Mouse (Mus musculus): ENCODE measurements around the gene Tab1. TPM values are rescaled to one million over a fixed set of nuclear protein-coding genes. Genes with fewer than 3 reads are reported as not detected.

Gene Tab1
- total and polyA plus RNA-seq, 3 experiments: 11.6 to 17.7 (median 12.0) TPM

DNA sequence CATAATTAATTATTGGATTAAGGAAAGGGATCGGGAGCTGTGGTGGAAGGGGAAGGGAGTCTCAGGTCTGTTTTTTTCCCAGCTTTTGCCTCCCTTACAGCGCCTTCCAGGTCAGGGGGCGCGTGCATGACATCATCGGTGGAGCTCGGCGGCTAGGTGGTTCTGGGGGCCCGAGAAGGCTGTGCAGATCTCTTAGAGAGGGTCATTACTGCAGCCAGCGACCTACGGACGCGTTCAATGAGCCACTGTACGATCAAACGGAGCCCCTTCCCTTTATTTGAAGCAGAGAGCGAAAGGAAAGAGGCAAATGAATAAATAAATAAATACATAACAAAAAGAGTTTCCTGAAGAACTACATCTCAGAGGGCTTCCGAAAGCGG, 42.2 kb upstream of the Tab1 start:
- no peaks in the 10 kb centered on the region for H3K36me3 ChIP-seq (replicated peaks in 1 of 2; ENCODE audit: control insufficient read depth in 1 of 2, insufficient read depth in 1 of 2, low read length in 1 of 2)
- H3K4me2 ChIP-seq (ENCODE audit: insufficient read depth, low read depth, poor library complexity, severe bottlenecking): peak overlapping the region; percentile 85
- peaks cover 0 to 10% of the 10 kb centered on the region in 2 experiments; a peak in 2 of 4 replicates for H3K4me1 ChIP-seq (ENCODE audit: control insufficient read depth in 1 of 2, insufficient read depth in 2 of 2)
- dilution Hi-C loops (cut with MboI; ENCODE audit: extremely low pct_ligation_motif_present, extremely low pct_unique_long_range_greater_than_20kb, low sequenced_read_pairs) (no loop called here), in situ Hi-C loops (cut with MboI; ENCODE audit: low pct_ligation_motif_present, low pct_unique_long_range_greater_than_20kb, low sequenced_read_pairs) (loop anchor here (10.0 kb wide), 2 partner anchors 134 to 346 kb away; partner anchors contain the start of gene Sun2)
- DNase-seq (ENCODE audit: extremely low read depth): no peak
- peak overlapping the region; percentile 61 for H3K9ac ChIP-seq (ENCODE audit: insufficient read depth, low read depth)
- peaks cover 7% of the 10 kb centered on the region for H3K9me3 ChIP-seq (replicated peaks; ENCODE audit: low read length)
- peak overlapping the region; percentile 57 to 85 (median 69) for H3K4me3 ChIP-seq (replicated peaks in 1 of 3; ENCODE audit: low read depth in 2 of 3, low read length in 2 of 3, poor library complexity in 1 of 3)
- no peak overlapping the region for H3K27ac ChIP-seq (ENCODE audit: insufficient read depth, low read depth)
- H3K27me3 ChIP-seq (replicated peaks): peaks cover 24% of the 10 kb centered on the region
- no peak for TF ChIP-seq NELFE (IDR thresholded peaks at IDR 0.05; ENCODE audit: low read depth, low read length)
- no peak for TF ChIP-seq RCOR1 (conservative IDR thresholded peaks at IDR 0.05; ENCODE audit: low read depth, low read length)
- TF ChIP-seq PAX5 (IDR thresholded peaks at IDR 0.05; ENCODE audit: low read length): no peak
- no peak for TF ChIP-seq SIN3A (IDR thresholded peaks at IDR 0.05; ENCODE audit: low read length)
- no peak for TF ChIP-seq MAZ (IDR thresholded peaks at IDR 0.05; ENCODE audit: low read depth, low read length)
- TF ChIP-seq USF1 (IDR thresholded peaks at IDR 0.05; ENCODE audit: low read depth, low read length): no peak
- H3K79me2 ChIP-seq (replicated peaks; ENCODE audit: control insufficient read depth, extremely low read depth, insufficient read depth, poor library complexity, severe bottlenecking): no peaks in the 10 kb centered on the region

DNA sequence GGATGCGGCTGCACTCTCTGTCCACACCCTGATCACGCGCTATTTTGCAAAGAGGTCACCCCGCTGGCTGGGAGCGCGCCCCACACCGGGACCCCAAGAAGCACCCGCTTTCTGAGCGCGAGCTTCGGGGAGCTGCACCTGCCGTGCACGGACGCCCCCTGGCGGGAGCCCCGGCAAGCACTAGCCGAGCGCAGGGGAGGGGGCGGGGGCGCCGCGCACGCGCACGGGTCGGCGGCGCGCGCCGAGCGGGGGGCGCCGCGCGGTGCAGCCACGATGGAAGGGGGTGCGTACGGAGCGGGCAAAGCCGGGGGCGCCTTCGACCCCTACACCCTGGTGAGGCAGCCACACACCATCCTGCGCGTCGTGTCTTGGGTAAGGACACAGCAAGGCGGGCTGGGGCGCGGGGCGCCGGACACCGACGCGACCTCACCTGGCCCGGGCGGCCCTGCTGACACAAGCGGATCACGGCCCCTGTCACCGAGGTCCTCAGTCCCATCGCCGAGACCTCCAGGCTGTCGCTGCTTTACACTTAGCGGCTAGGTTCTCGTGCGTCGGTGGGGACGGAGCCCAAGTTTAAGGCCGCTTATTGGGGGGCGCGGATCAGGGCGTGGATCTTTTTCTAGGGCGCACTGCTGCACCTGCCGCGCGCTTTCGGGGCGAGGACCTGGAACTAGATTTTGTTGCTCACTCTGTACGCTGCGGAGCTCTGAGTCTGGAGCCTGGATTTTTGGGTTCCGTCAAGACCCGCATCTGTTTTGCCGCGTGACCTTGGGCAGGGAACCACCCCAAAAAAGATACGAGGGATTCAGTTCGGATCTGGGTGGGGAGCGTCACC, 41.6 kb upstream of the Tab1 start, which contains the start of the genes Syngr1 and Rpl3:
Gene Syngr1, plus strand, starts transcription at position 214 of the 835 bp plus-strand sequence.
Gene Rpl3, minus strand, starts transcription at position 748 of the 835 bp plus-strand sequence.
- no peaks in the 10 kb centered on the region for H3K36me3 ChIP-seq (replicated peaks in 1 of 2; ENCODE audit: control insufficient read depth in 1 of 2, insufficient read depth in 1 of 2, low read length in 1 of 2)
- no peaks in the 10 kb centered on the region for H3K79me2 ChIP-seq (replicated peaks; ENCODE audit: control insufficient read depth, extremely low read depth, insufficient read depth, poor library complexity, severe bottlenecking)
- H3K27me3 ChIP-seq (replicated peaks): peaks cover 24% of the 10 kb centered on the region
- no peak within 1 kb of the TSS for H3K27ac ChIP-seq (ENCODE audit: insufficient read depth, low read depth)
- peaks cover 0 to 16% of the 10 kb centered on the region in 2 experiments; a peak in 2 of 4 replicates for H3K4me1 ChIP-seq (ENCODE audit: control insufficient read depth in 1 of 2, insufficient read depth in 2 of 2)
- H3K9ac ChIP-seq (ENCODE audit: insufficient read depth, low read depth): peak within 1 kb of the TSS; percentile 61
- peak within 1 kb of the TSS; percentile 85 for H3K4me2 ChIP-seq (ENCODE audit: insufficient read depth, low read depth, poor library complexity, severe bottlenecking)
- H3K4me3 ChIP-seq (replicated peaks in 1 of 3; ENCODE audit: low read depth in 2 of 3, low read length in 2 of 3, poor library complexity in 1 of 3): peak within 1 kb of the TSS; percentile 57 to 85 (median 69)
- in situ Hi-C loops (cut with MboI; ENCODE audit: low pct_ligation_motif_present, low pct_unique_long_range_greater_than_20kb, low sequenced_read_pairs): loop anchor here (10.0 kb wide), 2 partner anchors 133 to 347 kb away; partner anchors contain the start of gene Sun2
- dilution Hi-C loops (cut with MboI; ENCODE audit: extremely low pct_ligation_motif_present, extremely low pct_unique_long_range_greater_than_20kb, low sequenced_read_pairs): no loop called here
- H3K9me3 ChIP-seq (replicated peaks; ENCODE audit: low read length): peaks cover 6% of the 10 kb centered on the region
- peak; percentile 43 for DNase-seq (ENCODE audit: extremely low read depth)
- TF ChIP-seq ZKSCAN1 (IDR thresholded peaks at IDR 0.05; ENCODE audit: borderline replicate concordance, low read depth, low read length) (no peak), POLR2A (IDR thresholded peaks at IDR 0.05; ENCODE audit: low read depth, low read length) (peak; percentile 35; the same call in 1 of the 2 replicates), JUN (IDR thresholded peaks at IDR 0.05; ENCODE audit: insufficient read depth, low read depth, low read length) (no peak), RCOR1 (conservative IDR thresholded peaks at IDR 0.05; ENCODE audit: low read depth, low read length) (no peak), ZNF384 (IDR thresholded peaks at IDR 0.05; ENCODE audit: low read depth, low read length) (no peak), IRF4 (IDR thresholded peaks at IDR 0.05; ENCODE audit: low read depth, low read length) (peak; percentile 24; the same call in 1 of the 2 replicates), MEF2A (IDR thresholded peaks at IDR 0.05; ENCODE audit: borderline replicate concordance, low read depth, low read length) (peak; percentile 44; the same call in 1 of the 2 replicates), TBP (conservative IDR thresholded peaks at IDR 0.05; ENCODE audit: low read depth, low read length) (no peak), CHD1 (IDR thresholded peaks at IDR 0.05; ENCODE audit: low read depth, low read length) (no peak), SIN3A (IDR thresholded peaks at IDR 0.05; ENCODE audit: low read length) (no peak), USF2 (conservative IDR thresholded peaks at IDR 0.05; ENCODE audit: low read depth, low read length) (no peak), POLR2AphosphoS2 (IDR thresholded peaks at IDR 0.05; ENCODE audit: low read depth, low read length) (no peak), ETS1 (conservative IDR thresholded peaks at IDR 0.05; ENCODE audit: low read depth, low read length) (no peak), NELFE (IDR thresholded peaks at IDR 0.05; ENCODE audit: low read depth, low read length) (peak; percentile 52; the same call in 1 of the 2 replicates), EP300 (IDR thresholded peaks at IDR 0.05; ENCODE audit: low read length) (no peak), RAD21 (IDR thresholded peaks at IDR 0.05; ENCODE audit: low read depth, low read length) (peak; percentile 28), GABPA (IDR thresholded peaks at IDR 0.05; ENCODE audit: insufficient replicate concordance, low read depth, low read length) (no peak), PAX5 (IDR thresholded peaks at IDR 0.05; ENCODE audit: low read length) (no peak), NRF1 (IDR thresholded peaks at IDR 0.05; ENCODE audit: low read depth, low read length) (peak; percentile 87), BHLHE40 (IDR thresholded peaks at IDR 0.05; ENCODE audit: low read depth, low read length) (peak; percentile 54; the same call in 1 of the 2 replicates), E2F4 (IDR thresholded peaks at IDR 0.05; ENCODE audit: insufficient replicate concordance, low read depth, low read length) (no peak), MAFK (IDR thresholded peaks at IDR 0.05; ENCODE audit: insufficient replicate concordance, low read length) (no peak), TCF12 (IDR thresholded peaks at IDR 0.05; ENCODE audit: low read depth, low read length) (peak; percentile 78; the same call in 1 of the 2 replicates), ZC3H11A (IDR thresholded peaks at IDR 0.05; ENCODE audit: low read depth, low read length) (no peak), ZMIZ1 (IDR thresholded peaks at IDR 0.05; ENCODE audit: low read depth, low read length) (no peak), MXI1 (IDR thresholded peaks at IDR 0.05; ENCODE audit: low read depth, low read length) (no peak), UBTF (IDR thresholded peaks at IDR 0.05; ENCODE audit: low read depth, low read length) (no peak)

Data from CH12.LX (cell line).